Mouse (Mus musculus): ENCODE results near the gene Efnb3. TPM values are rescaled to one million over a fixed set of nuclear protein-coding genes. Genes with fewer than 3 reads are reported as not detected.

Gene Efnb3
- polyA plus RNA-seq (2015; fragmentation: Nextera tagmentation; extraction: Ambion mirVana): 7.2 and 7.3 TPM in 2 replicates

GRCm38 (mm10) chr11:69559851-69560765 is at the start of gene Efnb3:
Gene Efnb3 (minus strand): TSS chr11:69560205.
- Histone ChIP-seq H3K4me3 (replicated peaks; ENCODE audit: low read length) (peak within 1 kb of the TSS; percentile 58), H3K36me3 (ENCODE audit: control insufficient read depth, insufficient read depth, low read length) (no peaks in the 10 kb centered on the region), H3K4me2 (ENCODE audit: low read depth, low read length) (peak within 1 kb of the TSS; percentile 91), H3K27me3 (ENCODE audit: control insufficient read depth, insufficient read depth, low read length) (no peaks in the 10 kb centered on the region), H3K9ac (ENCODE audit: low read length) (peak within 1 kb of the TSS; percentile 78), H3K27ac (ENCODE audit: low read length) (no peak within 1 kb of the TSS), H3K4me1 (ENCODE audit: control insufficient read depth, insufficient read depth, low read length) (peaks cover 9% of the 10 kb centered on the region), H3K9me3 (replicated peaks; ENCODE audit: control insufficient read depth, low read length) (no peaks in the 10 kb centered on the region)
- 2% methylated on average over 59 of the region's 59 CpGs for WGBS
- ATAC-seq (ENCODE audit: insufficient read depth, low FRiP score): peak; percentile 58; the same call in 1 of the 2 replicates

DNA sequence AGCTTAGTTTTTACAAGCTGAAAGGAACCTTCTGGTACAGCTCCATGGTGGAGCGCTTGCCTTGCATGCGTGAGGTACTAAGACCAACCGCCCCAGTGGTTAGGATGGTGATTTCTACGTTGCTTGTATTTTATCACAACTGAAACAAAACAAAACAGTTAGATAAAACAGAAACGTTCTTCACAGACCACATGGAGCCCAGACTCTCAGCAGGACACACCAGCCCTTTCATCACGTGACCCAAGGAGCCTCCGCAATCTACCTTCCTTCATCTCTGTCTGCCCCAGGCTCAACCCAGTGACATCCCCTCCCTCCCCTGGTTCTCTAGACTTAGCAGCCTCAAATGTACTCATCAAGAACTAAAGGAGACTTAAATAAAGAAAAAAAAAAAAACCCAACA is 49.4 kb upstream of the Efnb3 start:
- ATAC-seq (ENCODE audit: insufficient read depth, low FRiP score): no peak
- Histone ChIP-seq H3K4me1 (ENCODE audit: control insufficient read depth, insufficient read depth, low read length) (peaks cover 16% of the 10 kb centered on the region), H3K27me3 (ENCODE audit: control insufficient read depth, insufficient read depth, low read length) (peaks cover 2% of the 10 kb centered on the region; the same call in 1 of the 2 replicates), H3K4me2 (ENCODE audit: low read depth, low read length) (no peak overlapping the region), H3K27ac (ENCODE audit: low read length) (no peak overlapping the region), H3K4me3 (replicated peaks; ENCODE audit: low read length) (no peak overlapping the region), H3K36me3 (ENCODE audit: control insufficient read depth, insufficient read depth, low read length) (no peaks in the 10 kb centered on the region), H3K9ac (ENCODE audit: low read length) (no peak overlapping the region), H3K9me3 (replicated peaks; ENCODE audit: control insufficient read depth, low read length) (no peaks in the 10 kb centered on the region)
- WGBS: 58% methylated on average over 7 of the region's 7 CpGs

- WGBS: 74% methylated on average over 3 of the region's 3 CpGs
- ATAC-seq (ENCODE audit: insufficient read depth, low FRiP score): no peak
- no peak overlapping the region for H3K4me3 ChIP-seq (replicated peaks; ENCODE audit: low read length)
- peaks cover 5% of the 10 kb centered on the region; the same call in 1 of the 2 replicates for H3K27me3 ChIP-seq (ENCODE audit: control insufficient read depth, insufficient read depth, low read length)
- no peaks in the 10 kb centered on the region for H3K9me3 ChIP-seq (replicated peaks; ENCODE audit: control insufficient read depth, low read length)
- peaks cover 16% of the 10 kb centered on the region; the same call in 1 of the 2 replicates for H3K4me1 ChIP-seq (ENCODE audit: control insufficient read depth, insufficient read depth, low read length)
- H3K4me2 ChIP-seq (ENCODE audit: low read depth, low read length): no peak overlapping the region
- no peaks in the 10 kb centered on the region for H3K36me3 ChIP-seq (ENCODE audit: control insufficient read depth, insufficient read depth, low read length)
- no peak overlapping the region for H3K9ac ChIP-seq (ENCODE audit: low read length)
- H3K27ac ChIP-seq (ENCODE audit: low read length): no peak overlapping the region
These were observed 48.5 kb upstream of the Efnb3 start for GRCm38 (mm10) chr11:69608525-69608924.

DNA sequence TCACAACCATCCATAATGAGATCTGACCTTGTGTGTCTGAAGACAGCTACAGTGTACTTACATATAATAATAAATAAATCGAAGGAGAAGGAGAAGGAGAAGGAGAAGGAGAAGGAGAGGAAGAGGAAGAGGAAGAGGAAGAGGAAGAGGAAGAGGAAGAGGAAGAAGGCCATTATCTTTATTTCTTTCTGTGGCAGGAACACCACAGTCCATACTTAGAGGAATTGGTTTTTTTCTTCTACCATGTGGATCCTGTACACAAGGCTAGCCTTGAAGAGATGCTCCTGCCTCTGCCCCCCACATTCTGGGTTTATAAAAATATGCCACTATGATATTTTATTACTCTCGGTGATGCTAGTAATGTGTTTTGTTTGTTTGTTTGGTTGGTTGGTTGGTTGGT is 46.8 kb upstream of the Efnb3 start:
- H3K27ac ChIP-seq (ENCODE audit: low read length): no peak overlapping the region
- H3K4me3 ChIP-seq (replicated peaks; ENCODE audit: low read length): no peak overlapping the region
- H3K9me3 ChIP-seq (replicated peaks; ENCODE audit: control insufficient read depth, low read length): no peaks in the 10 kb centered on the region
- peaks cover 5% of the 10 kb centered on the region; the same call in 1 of the 2 replicates for H3K27me3 ChIP-seq (ENCODE audit: control insufficient read depth, insufficient read depth, low read length)
- 80% methylated on average over 2 of the region's 2 CpGs for WGBS
- peaks cover 20% of the 10 kb centered on the region; the same call in 1 of the 2 replicates for H3K4me1 ChIP-seq (ENCODE audit: control insufficient read depth, insufficient read depth, low read length)
- no peaks in the 10 kb centered on the region for H3K36me3 ChIP-seq (ENCODE audit: control insufficient read depth, insufficient read depth, low read length)
- no peak for ATAC-seq (ENCODE audit: insufficient read depth, low FRiP score)
- H3K9ac ChIP-seq (ENCODE audit: low read length): no peak overlapping the region
- no peak overlapping the region for H3K4me2 ChIP-seq (ENCODE audit: low read depth, low read length)

DNA sequence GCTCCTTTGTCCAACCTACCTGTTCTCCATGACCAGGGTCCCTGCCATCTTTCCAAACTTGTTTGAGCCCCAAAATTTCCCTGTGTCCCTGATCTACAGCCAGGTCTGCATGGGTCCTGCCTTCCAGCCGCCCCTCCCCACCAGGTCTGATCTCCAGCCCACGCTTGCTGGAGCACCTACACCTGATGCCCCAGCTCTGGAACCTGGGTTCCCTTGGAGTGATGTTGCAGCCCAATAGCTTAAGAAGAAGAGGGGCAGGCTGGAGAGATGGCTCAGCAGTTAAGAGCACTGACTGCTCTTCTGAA is 46.4 kb upstream of the Efnb3 start:
- peak overlapping the region; percentile 53; the same call in 1 of the 2 replicates for H3K9ac ChIP-seq (ENCODE audit: low read length)
- no peaks in the 10 kb centered on the region for H3K36me3 ChIP-seq (ENCODE audit: control insufficient read depth, insufficient read depth, low read length)
- H3K4me1 ChIP-seq (ENCODE audit: control insufficient read depth, insufficient read depth, low read length): peaks cover 24% of the 10 kb centered on the region; the same call in 1 of the 2 replicates
- H3K27ac ChIP-seq (ENCODE audit: low read length): no peak overlapping the region
- no peak for ATAC-seq (ENCODE audit: insufficient read depth, low FRiP score)
- H3K9me3 ChIP-seq (replicated peaks; ENCODE audit: control insufficient read depth, low read length): no peaks in the 10 kb centered on the region
- peak overlapping the region; percentile 58 for H3K4me3 ChIP-seq (replicated peaks; ENCODE audit: low read length)
- 48% methylated on average over 2 of the region's 2 CpGs for WGBS
- H3K4me2 ChIP-seq (ENCODE audit: low read depth, low read length): peak overlapping the region; percentile 93
- H3K27me3 ChIP-seq (ENCODE audit: control insufficient read depth, insufficient read depth, low read length): peaks cover 5% of the 10 kb centered on the region; the same call in 1 of the 2 replicates

GRCm38 (mm10) chr11:69605726-69606490 is 45.9 kb upstream of the Efnb3 start, which contains the start of gene Atp1b2:
Gene Atp1b2 (minus strand): TSS chr11:69605942.
- peak; percentile 89 for ATAC-seq (ENCODE audit: insufficient read depth, low FRiP score)
- 3% methylated on average over 32 of the region's 32 CpGs for WGBS
- Histone ChIP-seq H3K9me3 (replicated peaks; ENCODE audit: control insufficient read depth, low read length) (no peaks in the 10 kb centered on the region), H3K9ac (ENCODE audit: low read length) (peak within 1 kb of the TSS; percentile 70), H3K4me3 (replicated peaks; ENCODE audit: low read length) (peak within 1 kb of the TSS; percentile 58), H3K27me3 (ENCODE audit: control insufficient read depth, insufficient read depth, low read length) (peaks cover 5% of the 10 kb centered on the region; the same call in 1 of the 2 replicates), H3K4me2 (ENCODE audit: low read depth, low read length) (peak within 1 kb of the TSS; percentile 93), H3K36me3 (ENCODE audit: control insufficient read depth, insufficient read depth, low read length) (no peaks in the 10 kb centered on the region), H3K27ac (ENCODE audit: low read length) (0 out of 2 replicates have a peak within 1 kb of the TSS, but pooled peaks have one; percentile 36), H3K4me1 (ENCODE audit: control insufficient read depth, insufficient read depth, low read length) (peaks cover 29% of the 10 kb centered on the region; the same call in 1 of the 2 replicates)

- H3K4me3 ChIP-seq (replicated peaks; ENCODE audit: low read length): peak overlapping the region; percentile 58
- H3K9ac ChIP-seq (ENCODE audit: low read length): peak overlapping the region; percentile 70
- ATAC-seq (ENCODE audit: insufficient read depth, low FRiP score): peak; percentile 38
- H3K9me3 ChIP-seq (replicated peaks; ENCODE audit: control insufficient read depth, low read length): no peaks in the 10 kb centered on the region
- H3K36me3 ChIP-seq (ENCODE audit: control insufficient read depth, insufficient read depth, low read length): no peaks in the 10 kb centered on the region
- under 1% methylated on average over 71 of the region's 73 CpGs for WGBS
- H3K4me2 ChIP-seq (ENCODE audit: low read depth, low read length): peak overlapping the region; percentile 93
- H3K27me3 ChIP-seq (ENCODE audit: control insufficient read depth, insufficient read depth, low read length): peaks cover 5% of the 10 kb centered on the region; the same call in 1 of the 2 replicates
- 0 out of 2 replicates have a peak overlapping the region, but pooled peaks have one; percentile 36 for H3K27ac ChIP-seq (ENCODE audit: low read length)
- H3K4me1 ChIP-seq (ENCODE audit: control insufficient read depth, insufficient read depth, low read length): peaks cover 36% of the 10 kb centered on the region
These were observed 45.0 kb upstream of the Efnb3 start for GRCm38 (mm10) chr11:69604795-69605664.

GRCm38 (mm10) chr11:69604347-69604746 is 44.3 kb upstream of the Efnb3 start:
- no peaks in the 10 kb centered on the region for H3K36me3 ChIP-seq (ENCODE audit: control insufficient read depth, insufficient read depth, low read length)
- H3K9ac ChIP-seq (ENCODE audit: low read length): peak overlapping the region; percentile 70
- H3K9me3 ChIP-seq (replicated peaks; ENCODE audit: control insufficient read depth, low read length): no peaks in the 10 kb centered on the region
- 53% methylated on average over 3 of the region's 3 CpGs for WGBS
- H3K27me3 ChIP-seq (ENCODE audit: control insufficient read depth, insufficient read depth, low read length): peaks cover 5% of the 10 kb centered on the region; the same call in 1 of the 2 replicates
- ATAC-seq (ENCODE audit: insufficient read depth, low FRiP score): no peak
- no peak overlapping the region for H3K27ac ChIP-seq (ENCODE audit: low read length)
- H3K4me2 ChIP-seq (ENCODE audit: low read depth, low read length): peak overlapping the region; percentile 93
- H3K4me3 ChIP-seq (replicated peaks; ENCODE audit: low read length): peak overlapping the region; percentile 58
- peaks cover 41% of the 10 kb centered on the region for H3K4me1 ChIP-seq (ENCODE audit: control insufficient read depth, insufficient read depth, low read length)
